Mouse (Mus musculus): ENCODE measurements around the gene Eif4h.

GRCm38 (mm10) chr5:134571730-134572507 lies 67.4 kb downstream of the Eif4h start:
- TF ChIP-seq CTCF (IDR thresholded peaks at IDR 0.05; ENCODE audit: control insufficient read depth, insufficient read depth, insufficient replicate concordance, low read depth, low read length) (no peak), POLR2A (IDR thresholded peaks at IDR 0.05; ENCODE audit: control insufficient read depth, low read depth, low read length) (no peak)

All from testis, adult 2 months (tissue).